In the genomic region with DNA sequence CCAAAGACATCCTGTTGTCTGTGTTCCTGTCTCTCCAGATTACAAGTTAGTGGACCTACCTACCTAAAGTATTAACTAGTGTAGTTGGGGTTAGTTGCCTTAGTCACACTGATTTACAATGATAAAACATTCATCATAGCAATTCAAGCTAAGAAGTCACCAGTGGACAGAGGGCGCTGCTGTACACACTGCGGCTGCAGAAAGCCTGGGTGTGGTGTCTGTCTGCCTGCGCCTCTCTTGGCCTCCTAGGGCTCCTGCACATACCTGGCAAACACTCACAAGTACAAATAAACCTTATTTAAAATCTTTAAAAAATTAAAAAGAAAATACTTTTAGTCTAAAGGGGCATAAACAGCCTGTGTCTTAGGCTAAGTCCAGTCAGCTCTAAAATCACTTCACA, we compare ENCODE assay signal across 20 mouse cellular contexts. TPM values are rescaled to one million over a fixed set of nuclear protein-coding genes. Genes with fewer than 3 reads are reported as not detected.
DNase-seq lines count a peak whose midpoint lies in the region; ATAC-seq and TF ChIP-seq lines count a peak whose summit lies in the region.
"Had no signal": no experiment of that assay in that cellular context is flagged by ENCODE, and none has a peak within 500 bp of the region (broad histone marks: within the 10 kb centered on the region; RNA-seq: fewer than 3 reads in every experiment).

No protein-coding gene starts in this region.

- no peaks in the 10 kb centered on the region for H3K9me3 ChIP-seq in embryonic facial prominence, embryonic 15.5 days (replicated peaks)
- H3K9me3 ChIP-seq in embryonic facial prominence, embryonic 10.5 days = peaks cover 7% of the 10 kb centered on the region; the same call in 1 of the 2 replicates
- peaks cover 3% of the 10 kb centered on the region; the same call in 1 of the 2 replicates for H3K9me3 ChIP-seq in kidney, embryonic 16.5 days (ENCODE audit: low read length)
- no peaks in the 10 kb centered on the region for H3K9me3 ChIP-seq in midbrain, postnatal 0 days (ENCODE audit: low read length)
- H3K9me3 ChIP-seq in midbrain, embryonic 14.5 days (ENCODE audit: control insufficient read depth, low read length) = no peaks in the 10 kb centered on the region
- H3K9me3 ChIP-seq in stomach, postnatal 0 days (ENCODE audit: control insufficient read depth, low read length) = no peaks in the 10 kb centered on the region
- H3K9me3 ChIP-seq: forebrain, embryonic 12.5 days; heart, embryonic 10.5 days had no signal

- TF ChIP-seq EP300 in stomach, postnatal 0 days (optimal IDR thresholded peaks at IDR 0.05) = no peak

- H3K4me3 ChIP-seq in embryonic facial prominence, embryonic 15.5 days (replicated peaks) = no peak overlapping the region
- H3K4me3 ChIP-seq in embryonic facial prominence, embryonic 10.5 days = no peak overlapping the region
- H3K4me3 ChIP-seq in kidney, embryonic 16.5 days (ENCODE audit: low read length) = no peak overlapping the region
- H3K4me3 ChIP-seq in midbrain, postnatal 0 days (ENCODE audit: low read depth, low read length) = no peak overlapping the region
- H3K4me3 ChIP-seq in midbrain, embryonic 14.5 days (replicated peaks; ENCODE audit: low read depth, low read length) = no peak overlapping the region
- H3K4me3 ChIP-seq in stomach, postnatal 0 days (ENCODE audit: low read depth, low read length) = no peak overlapping the region
- H3K4me3 ChIP-seq: forebrain, embryonic 12.5 days; heart, embryonic 10.5 days; kidney, embryonic 15.5 days had no signal

- no peak overlapping the region for H3K9ac ChIP-seq in embryonic facial prominence, embryonic 15.5 days
- H3K9ac ChIP-seq in kidney, embryonic 16.5 days (replicated peaks; ENCODE audit: low read length) = no peak overlapping the region
- no peak overlapping the region for H3K9ac ChIP-seq in midbrain, postnatal 0 days (replicated peaks; ENCODE audit: low read length, poor library complexity, severe bottlenecking)
- H3K9ac ChIP-seq in midbrain, embryonic 14.5 days (replicated peaks; ENCODE audit: low read length) = no peak overlapping the region
- no peak overlapping the region for H3K9ac ChIP-seq in stomach, postnatal 0 days (ENCODE audit: low read length)
- H3K9ac ChIP-seq: forebrain, embryonic 12.5 days; kidney, embryonic 15.5 days had no signal

- DNase-seq in embryonic facial prominence, embryonic 10.5 days (ENCODE audit: low spot score) = no peak
- DNase-seq in kidney, postnatal 10 days = peak; percentile 31
- no peak for DNase-seq in midbrain, postnatal 0 days (ENCODE audit: low spot score)
- no peak for DNase-seq in midbrain, embryonic 14.5 days
- DNase-seq in stomach, postnatal 0 days (ENCODE audit: low spot score) = peak; percentile 43
- no peak for DNase-seq in left cerebral cortex, adult 9 months (ENCODE audit: low spot score in 2 of 2)
- DNase-seq: adrenal gland, adult 2 months; cerebellum, adult 11-12 months; heart, postnatal 14 days; layer of hippocampus, adult 9-11 months; lung, postnatal 14 days; retina, postnatal 1 day; thymus, postnatal 25 days had no signal

- WGBS in embryonic facial prominence, embryonic 15.5 days = 88% methylated on average over 3 of the region's 3 CpGs
- WGBS in embryonic facial prominence, embryonic 10.5 days = 95% methylated on average over 3 of the region's 3 CpGs
- 90% methylated on average over 3 of the region's 3 CpGs for WGBS in kidney, embryonic 16.5 days
- WGBS in midbrain, postnatal 0 days = 88% methylated on average over 3 of the region's 3 CpGs
- WGBS in midbrain, embryonic 14.5 days = 91% methylated on average over 3 of the region's 3 CpGs
- WGBS in stomach, postnatal 0 days = 65% methylated on average over 3 of the region's 3 CpGs

- ATAC-seq in embryonic facial prominence, embryonic 15.5 days (ENCODE audit: insufficient number of reproducible peaks, low FRiP score, low TSS enrichment, low read depth) = no peak
- no peak for ATAC-seq in kidney, embryonic 16.5 days (ENCODE audit: low FRiP score, low TSS enrichment)
- ATAC-seq in midbrain, postnatal 0 days (ENCODE audit: low FRiP score) = no peak
- no peak for ATAC-seq in midbrain, embryonic 14.5 days (ENCODE audit: low FRiP score, low TSS enrichment)
- no peak for ATAC-seq in stomach, postnatal 0 days (ENCODE audit: low FRiP score, low TSS enrichment)
- ATAC-seq: hindbrain, embryonic 16.5 days had no signal

- TF ChIP-seq CTCF in midbrain, postnatal 0 days (IDR thresholded peaks at IDR 0.05) = peak; percentile 33
- peak; percentile 58 for TF ChIP-seq CTCF in stomach, postnatal 0 days (IDR thresholded peaks at IDR 0.05; ENCODE audit: low read depth)

- H3K4me2 ChIP-seq in embryonic facial prominence, embryonic 15.5 days (replicated peaks) = no peak overlapping the region
- H3K4me2 ChIP-seq in kidney, embryonic 16.5 days (replicated peaks; ENCODE audit: low read depth, low read length) = no peak overlapping the region
- no peak overlapping the region for H3K4me2 ChIP-seq in midbrain, postnatal 0 days (ENCODE audit: low read depth, low read length, poor library complexity, severe bottlenecking)
- H3K4me2 ChIP-seq in midbrain, embryonic 14.5 days (ENCODE audit: low read length) = no peak overlapping the region
- H3K4me2 ChIP-seq in stomach, postnatal 0 days (replicated peaks; ENCODE audit: low read depth) = no peak overlapping the region
- H3K4me2 ChIP-seq: forebrain, embryonic 12.5 days; kidney, embryonic 15.5 days had no signal

- H3K36me3 ChIP-seq in embryonic facial prominence, embryonic 15.5 days = peaks cover 13% of the 10 kb centered on the region
- peaks cover 85% of the 10 kb centered on the region for H3K36me3 ChIP-seq in embryonic facial prominence, embryonic 10.5 days (replicated peaks)
- peaks cover 16% of the 10 kb centered on the region for H3K36me3 ChIP-seq in kidney, embryonic 16.5 days (ENCODE audit: insufficient read depth, low read length)
- no peaks in the 10 kb centered on the region for H3K36me3 ChIP-seq in midbrain, postnatal 0 days (ENCODE audit: insufficient read depth, low read length)
- H3K36me3 ChIP-seq in midbrain, embryonic 14.5 days (ENCODE audit: control insufficient read depth, insufficient read depth, low read length) = peaks cover 8% of the 10 kb centered on the region
- H3K36me3 ChIP-seq in stomach, postnatal 0 days (ENCODE audit: control insufficient read depth, insufficient read depth, low read length) = peaks cover 4% of the 10 kb centered on the region; the same call in 1 of the 2 replicates

- H3K27ac ChIP-seq in embryonic facial prominence, embryonic 15.5 days (replicated peaks) = 0 out of 2 replicates have a peak overlapping the region, but pooled peaks have one; percentile 0
- H3K27ac ChIP-seq in embryonic facial prominence, embryonic 10.5 days (replicated peaks) = no peak overlapping the region
- H3K27ac ChIP-seq in kidney, embryonic 16.5 days (ENCODE audit: low read length) = no peak overlapping the region
- no peak overlapping the region for H3K27ac ChIP-seq in midbrain, postnatal 0 days (ENCODE audit: low read depth, low read length)
- H3K27ac ChIP-seq in midbrain, embryonic 14.5 days (replicated peaks; ENCODE audit: low read depth, low read length) = no peak overlapping the region
- no peak overlapping the region for H3K27ac ChIP-seq in stomach, postnatal 0 days (replicated peaks)
- H3K27ac ChIP-seq: forebrain, embryonic 12.5 days; heart, embryonic 10.5 days; kidney, embryonic 15.5 days had no signal

- H3K27me3 ChIP-seq in embryonic facial prominence, embryonic 15.5 days = no peaks in the 10 kb centered on the region
- H3K27me3 ChIP-seq in embryonic facial prominence, embryonic 10.5 days (replicated peaks; ENCODE audit: low read depth, poor library complexity, severe bottlenecking) = no peaks in the 10 kb centered on the region
- no peaks in the 10 kb centered on the region for H3K27me3 ChIP-seq in kidney, embryonic 16.5 days (ENCODE audit: insufficient read depth, low read length)
- no peaks in the 10 kb centered on the region for H3K27me3 ChIP-seq in midbrain, postnatal 0 days (ENCODE audit: insufficient read depth, low read length)
- no peaks in the 10 kb centered on the region for H3K27me3 ChIP-seq in midbrain, embryonic 14.5 days (ENCODE audit: control insufficient read depth, insufficient read depth, low read length)
- H3K27me3 ChIP-seq in stomach, postnatal 0 days (ENCODE audit: control insufficient read depth, insufficient read depth, low read length) = no peaks in the 10 kb centered on the region
- H3K27me3 ChIP-seq: CH12.LX; forebrain, embryonic 12.5 days; kidney, embryonic 15.5 days had no signal

- H3K4me1 ChIP-seq in embryonic facial prominence, embryonic 15.5 days = peaks cover 16% of the 10 kb centered on the region
- peaks cover 29% of the 10 kb centered on the region for H3K4me1 ChIP-seq in embryonic facial prominence, embryonic 10.5 days
- H3K4me1 ChIP-seq in kidney, embryonic 16.5 days (ENCODE audit: insufficient read depth, low read length) = peaks cover 28% of the 10 kb centered on the region
- H3K4me1 ChIP-seq in midbrain, postnatal 0 days (ENCODE audit: insufficient read depth, low read length) = peaks cover 10% of the 10 kb centered on the region
- peaks cover 14% of the 10 kb centered on the region for H3K4me1 ChIP-seq in midbrain, embryonic 14.5 days (ENCODE audit: control insufficient read depth, insufficient read depth, low read length)
- H3K4me1 ChIP-seq in stomach, postnatal 0 days (replicated peaks; ENCODE audit: control insufficient read depth, insufficient read depth) = no peaks in the 10 kb centered on the region

RNA-seq across cellular contexts. Expression of a gene that starts 47.8 kb away (rescaled TPM):
- polyA plus RNA-seq in embryonic facial prominence, embryonic 15.5 days (2015; fragmentation: Nextera tagmentation; extraction: Ambion mirVana) = 34.7 and 36.2 TPM in 2 replicates
- polyA plus RNA-seq in embryonic facial prominence, embryonic 10.5 days (2016; fragmentation: Nextera tagmentation; extraction: Ambion mirVana) = 39.7 and 41.9 TPM in 2 replicates
- 32.9 and 39.3 TPM in 2 replicates for polyA plus RNA-seq in kidney, embryonic 16.5 days (2015; fragmentation: Nextera tagmentation; extraction: Ambion mirVana)
- 70.0 and 92.2 TPM in 2 replicates for total RNA-seq in midbrain, postnatal 0 days (2014; rRNA removed)
- polyA plus RNA-seq in midbrain, postnatal 0 days (2015; fragmentation: Nextera tagmentation; extraction: Ambion mirVana) = 36.0 and 42.4 TPM in 2 replicates
- 48.4 and 63.0 TPM in 2 replicates for polyA plus RNA-seq in midbrain, embryonic 14.5 days (2014; fragmentation: Nextera tagmentation; extraction: Ambion mirVana)
- polyA plus RNA-seq in stomach, postnatal 0 days (2015; fragmentation: Nextera tagmentation; extraction: Ambion mirVana) = 11.4 and 11.9 TPM in 2 replicates

Comparison
In these comparisons a context has a peak if more than half of its experiments do, and no peak if none do; other contexts are left out.
1. DNase-seq: peak in kidney, postnatal 10 days (single experiment) and stomach, postnatal 0 days (single experiment); none in embryonic facial prominence, embryonic 10.5 days (single experiment), midbrain, postnatal 0 days (single experiment), midbrain, embryonic 14.5 days (single experiment) and left cerebral cortex, adult 9 months (0 of 2).